Mouse (Mus musculus) stomach, embryonic 15.5 days (tissue): Measurements from ENCODE around the gene Pgap1. TPM values are rescaled to one million over a fixed set of nuclear protein-coding genes. Genes with fewer than 3 reads are reported as not detected.
A peak's percentile ranks its signal among the peaks of the same experiment; 100 is the strongest.

Source experiments
- ATAC-seq: fragments of 200-750 bp; cut with Nextera tagmentation; 2 replicates; pipeline ENCODE4 v1.8.0; 2017; ENCODE audit warnings: low read depth, moderate number of reproducible peaks, moderate TSS enrichment; ENCODE audit not compliant: insufficient read depth, low FRiP score
- H3K27ac ChIP-seq: fragments of 300-500 bp; sonication (generic); 2 replicates; pipeline ENCODE4 v1.5.1; 2015; ENCODE audit warnings: mild to moderate bottlenecking, inconsistent platforms
- H3K27me3 ChIP-seq: fragments of 300-500 bp; sonication (generic); replicated peaks from 2 replicates; pipeline ENCODE4 v1.6.1; 2015; ENCODE audit warnings: inconsistent platforms
- H3K36me3 ChIP-seq: fragments of 300-500 bp; sonication (generic); 2 replicates; pipeline ENCODE4 v1.6.1; 2015; ENCODE audit warnings: inconsistent platforms
- H3K4me1 ChIP-seq: fragments of 300-500 bp; sonication (generic); 2 replicates; pipeline ENCODE4 v1.6.1; 2015; ENCODE audit warnings: inconsistent platforms
- H3K4me2 ChIP-seq: fragments of 300-500 bp; sonication (generic); 2 replicates; pipeline ENCODE4 v1.6.1; 2015; ENCODE audit warnings: mild to moderate bottlenecking, inconsistent platforms
- H3K4me3 ChIP-seq: fragments of 300-500 bp; sonication (generic); replicated peaks from 2 replicates; pipeline ENCODE4 v1.5.1; 2015; ENCODE audit warnings: inconsistent platforms
- H3K9ac ChIP-seq: fragments of 300-500 bp; sonication (generic); 2 replicates; pipeline ENCODE4 v1.6.1; 2015; ENCODE audit warnings: inconsistent platforms
- H3K9me3 ChIP-seq: fragments of 300-500 bp; sonication (generic); 2 replicates; pipeline ENCODE4 v1.6.1; 2016; ENCODE audit warnings: inconsistent platforms
- WGBS: fragments of 180-500 bp; shearing (Covaris S2); methylation state at CpG from one replicate; pipeline ENCODE4 v1.1.7; 2015; 5-methylcytosine and 5-hydroxymethylcytosine counted together
- polyA plus RNA-seq: library from polyadenylated mRNA; unstranded; fragments of >200 nt; fragmentation: Nextera tagmentation; extraction: Ambion mirVana; gene quantifications from 2 replicates; pipeline ENCODE4 v1.2.1, GENCODE M21; 2015

Gene Pgap1
- polyA plus RNA-seq, 1 experiment from 2014 or later, result 10.8 TPM

- no peaks in the 10 kb centered on the region for H3K4me1 ChIP-seq
- no peaks in the 10 kb centered on the region for H3K9me3 ChIP-seq
- H3K36me3 ChIP-seq, result no peaks in the 10 kb centered on the region
- WGBS, result 83% methylated on average over 1 of the region's 1 CpGs
- no peak overlapping the region for H3K9ac ChIP-seq
- no peak for ATAC-seq
- no peak overlapping the region for H3K4me2 ChIP-seq
- H3K27me3 ChIP-seq, result no peaks in the 10 kb centered on the region
- no peak overlapping the region for H3K27ac ChIP-seq
- H3K4me3 ChIP-seq, result no peak overlapping the region
These were observed 43.6 kb downstream of the Pgap1 start for GRCm38 (mm10) chr1:54513836-54514235.

GRCm38 (mm10) chr1:54498496-54498895 is 59.0 kb downstream of the Pgap1 start:
- 85% methylated on average over 2 of the region's 2 CpGs for WGBS
- H3K9me3 ChIP-seq, result no peaks in the 10 kb centered on the region
- H3K4me1 ChIP-seq, result no peaks in the 10 kb centered on the region
- no peak for ATAC-seq
- no peaks in the 10 kb centered on the region for H3K36me3 ChIP-seq
- no peak overlapping the region for H3K4me3 ChIP-seq
- H3K9ac ChIP-seq, result no peak overlapping the region
- H3K27me3 ChIP-seq, result no peaks in the 10 kb centered on the region
- H3K27ac ChIP-seq, result no peak overlapping the region
- H3K4me2 ChIP-seq, result no peak overlapping the region

- whole genome bisulfite sequencing, result 50% methylated on average over 1 of the region's 1 CpGs
- no peak overlapping the region for H3K4me3 ChIP-seq
- no peaks in the 10 kb centered on the region for H3K27me3 ChIP-seq
- no peaks in the 10 kb centered on the region for H3K9me3 ChIP-seq
- ATAC-seq, result no peak
- H3K36me3 ChIP-seq, result peaks cover 3% of the 10 kb centered on the region; the same call in 1 of the 2 replicates
- H3K4me2 ChIP-seq, result no peak overlapping the region
- no peak overlapping the region for H3K27ac ChIP-seq
- H3K9ac ChIP-seq, result no peak overlapping the region
- no peaks in the 10 kb centered on the region for H3K4me1 ChIP-seq
These were observed 61.2 kb downstream of the Pgap1 start for GRCm38 (mm10) chr1:54496254-54496653.

- WGBS, result 93% methylated on average over 3 of the region's 3 CpGs
- no peak for ATAC-seq
These were observed 64.0 kb downstream of the Pgap1 start for GRCm38 (mm10) chr1:54493496-54493895.

GRCm38 (mm10) chr1:54492435-54492841 is 65.0 kb downstream of the Pgap1 start:
- WGBS, result 69% methylated on average over 2 of the region's 2 CpGs
- ATAC-seq, result no peak
- Histone ChIP-seq H3K4me2 (no peak overlapping the region), H3K27me3 (no peaks in the 10 kb centered on the region), H3K4me3 (no peak overlapping the region), H3K27ac (no peak overlapping the region), H3K9me3 (no peaks in the 10 kb centered on the region), H3K4me1 (no peaks in the 10 kb centered on the region), H3K36me3 (peaks cover 8% of the 10 kb centered on the region), H3K9ac (no peak overlapping the region)

More at GRCm38 (mm10) chr1:54493496-54493895, 64.0 kb downstream of the Pgap1 start:
- H3K4me1 ChIP-seq, result no peaks in the 10 kb centered on the region
- H3K36me3 ChIP-seq, result peaks cover 3% of the 10 kb centered on the region; the same call in 1 of the 2 replicates
- no peak overlapping the region for H3K27ac ChIP-seq
- no peak overlapping the region for H3K4me3 ChIP-seq
- no peaks in the 10 kb centered on the region for H3K27me3 ChIP-seq
- no peak overlapping the region for H3K9ac ChIP-seq
- no peak overlapping the region for H3K4me2 ChIP-seq
- H3K9me3 ChIP-seq, result no peaks in the 10 kb centered on the region

GRCm38 (mm10) chr1:54484744-54485420 is 72.6 kb downstream of the Pgap1 start:
- Histone ChIP-seq H3K9ac (no peak overlapping the region), H3K4me3 (no peak overlapping the region), H3K9me3 (no peaks in the 10 kb centered on the region), H3K4me1 (no peaks in the 10 kb centered on the region), H3K4me2 (no peak overlapping the region), H3K27ac (no peak overlapping the region), H3K27me3 (no peaks in the 10 kb centered on the region), H3K36me3 (peaks cover 13% of the 10 kb centered on the region)
- no peak for ATAC-seq
- 92% methylated on average over 3 of the region's 3 CpGs for WGBS

- no peak overlapping the region for H3K9ac ChIP-seq
- H3K9me3 ChIP-seq, result no peaks in the 10 kb centered on the region
- H3K4me3 ChIP-seq, result no peak overlapping the region
- H3K4me2 ChIP-seq, result no peak overlapping the region
- 93% methylated on average over 12 of the region's 12 CpGs for WGBS
- ATAC-seq, result no peak
- no peaks in the 10 kb centered on the region for H3K27me3 ChIP-seq
- H3K27ac ChIP-seq, result no peak overlapping the region
- peaks cover 8% of the 10 kb centered on the region; the same call in 1 of the 2 replicates for H3K36me3 ChIP-seq
- H3K4me1 ChIP-seq, result no peaks in the 10 kb centered on the region
These were observed 77.0 kb downstream of the Pgap1 start for GRCm38 (mm10) chr1:54480491-54480890.

GRCm38 (mm10) chr1:54468662-54469061 is 88.8 kb downstream of the Pgap1 start:
- H3K9ac ChIP-seq, result no peak overlapping the region
- ATAC-seq, result no peak
- H3K27ac ChIP-seq, result no peak overlapping the region
- H3K4me2 ChIP-seq, result no peak overlapping the region
- no peaks in the 10 kb centered on the region for H3K36me3 ChIP-seq
- no peaks in the 10 kb centered on the region for H3K9me3 ChIP-seq
- H3K4me1 ChIP-seq, result no peaks in the 10 kb centered on the region
- no peaks in the 10 kb centered on the region for H3K27me3 ChIP-seq
- H3K4me3 ChIP-seq, result no peak overlapping the region

- Histone ChIP-seq H3K27me3 (no peaks in the 10 kb centered on the region), H3K9me3 (no peaks in the 10 kb centered on the region), H3K4me1 (no peaks in the 10 kb centered on the region), H3K4me3 (no peak overlapping the region), H3K4me2 (no peak overlapping the region), H3K9ac (no peak overlapping the region), H3K27ac (no peak overlapping the region), H3K36me3 (no peaks in the 10 kb centered on the region)
- ATAC-seq, result no peak
- 91% methylated on average over 1 of the region's 1 CpGs for WGBS
These were observed 90.1 kb downstream of the Pgap1 start for GRCm38 (mm10) chr1:54467366-54467765.

- no peak overlapping the region for H3K4me2 ChIP-seq
- no peak for ATAC-seq
- H3K9ac ChIP-seq, result no peak overlapping the region
- H3K4me3 ChIP-seq, result no peak overlapping the region
- WGBS, result 89% methylated on average over 2 of the region's 2 CpGs
- no peaks in the 10 kb centered on the region for H3K4me1 ChIP-seq
- no peaks in the 10 kb centered on the region for H3K36me3 ChIP-seq
- H3K27ac ChIP-seq, result no peak overlapping the region
- no peaks in the 10 kb centered on the region for H3K9me3 ChIP-seq
- no peaks in the 10 kb centered on the region for H3K27me3 ChIP-seq
These were observed 105.4 kb downstream of the Pgap1 start for GRCm38 (mm10) chr1:54452116-54452515.

GRCm38 (mm10) chr1:54448833-54449232 is 108.7 kb downstream of the Pgap1 start:
- Histone ChIP-seq H3K4me3 (no peak overlapping the region), H3K36me3 (no peaks in the 10 kb centered on the region), H3K27ac (no peak overlapping the region), H3K4me2 (no peak overlapping the region), H3K4me1 (no peaks in the 10 kb centered on the region), H3K27me3 (no peaks in the 10 kb centered on the region), H3K9me3 (no peaks in the 10 kb centered on the region), H3K9ac (no peak overlapping the region)
- no peak for ATAC-seq
- 69% methylated on average over 4 of the region's 4 CpGs for WGBS

GRCm38 (mm10) chr1:54443641-54444040 is 113.8 kb downstream of the Pgap1 start:
- Histone ChIP-seq H3K4me1 (no peaks in the 10 kb centered on the region), H3K4me3 (no peak overlapping the region), H3K9me3 (no peaks in the 10 kb centered on the region), H3K27ac (no peak overlapping the region), H3K4me2 (no peak overlapping the region), H3K9ac (no peak overlapping the region), H3K36me3 (no peaks in the 10 kb centered on the region), H3K27me3 (no peaks in the 10 kb centered on the region)
- WGBS, result 57% methylated on average over 7 of the region's 7 CpGs
- no peak for ATAC-seq

GRCm38 (mm10) chr1:54439080-54439476 is 118.4 kb downstream of the Pgap1 start:
- Histone ChIP-seq H3K9ac (no peak overlapping the region; the same call in 1 of the 2 replicates), H3K9me3 (no peaks in the 10 kb centered on the region), H3K4me1 (0 out of 2 replicates have a peak, but pooled peaks cover 6% of the 10 kb centered on the region), H3K27ac (no peak overlapping the region), H3K4me3 (peak overlapping the region; percentile 75), H3K27me3 (no peaks in the 10 kb centered on the region), H3K36me3 (no peaks in the 10 kb centered on the region), H3K4me2 (peak overlapping the region; percentile 70; the same call in 1 of the 2 replicates)
- 53% methylated on average over 3 of the region's 3 CpGs for WGBS
- no peak for ATAC-seq
